Mouse (Mus musculus) monocyte, adult 5-6 weeks (primary cell): Measurements from ENCODE around the gene Myh14. TPM values are rescaled to one million over a fixed set of nuclear protein-coding genes. Genes with fewer than 3 reads are reported as not detected.

Experiments used
- ATAC-seq: fragments of 153-309, 156-312 bp; replicated peaks from 2 replicates; pipeline ENCODE4 v1.8.0; 2017; ENCODE audit warnings: mild to moderate bottlenecking; ENCODE audit not compliant: low TSS enrichment, insufficient number of reproducible peaks, severe bottlenecking, poor library complexity, low FRiP score
- total RNA-seq: library from RNA; stranded (forward); fragments of 200-1000, 200-491, 200-594 nt; gene quantifications from 3 replicates; pipeline ENCODE4 v1.2.3, GENCODE M21; 2017

Gene Myh14
- total RNA-seq, 1 experiment from 2014 or later: not detected

DNA sequence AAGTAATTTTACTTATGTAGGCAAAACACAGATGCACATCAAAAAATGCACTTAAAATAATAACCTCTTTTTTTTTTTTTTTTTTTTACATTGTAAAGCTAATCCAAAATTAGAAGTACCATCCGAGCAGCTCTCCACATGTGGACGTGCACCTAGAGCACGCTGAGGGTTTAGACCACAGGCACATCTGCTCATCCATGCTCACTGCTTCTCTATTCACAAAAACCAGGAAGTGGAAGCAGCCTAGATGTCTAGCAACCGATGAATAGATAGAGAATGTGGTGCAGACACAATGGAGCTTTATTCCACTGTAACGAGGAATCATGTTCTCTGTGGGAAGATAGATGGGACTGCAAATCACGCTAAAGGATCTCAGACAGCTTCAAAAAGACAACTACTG lies 4.5 kb upstream of the Myh14 start:
- no peak for ATAC-seq

DNA sequence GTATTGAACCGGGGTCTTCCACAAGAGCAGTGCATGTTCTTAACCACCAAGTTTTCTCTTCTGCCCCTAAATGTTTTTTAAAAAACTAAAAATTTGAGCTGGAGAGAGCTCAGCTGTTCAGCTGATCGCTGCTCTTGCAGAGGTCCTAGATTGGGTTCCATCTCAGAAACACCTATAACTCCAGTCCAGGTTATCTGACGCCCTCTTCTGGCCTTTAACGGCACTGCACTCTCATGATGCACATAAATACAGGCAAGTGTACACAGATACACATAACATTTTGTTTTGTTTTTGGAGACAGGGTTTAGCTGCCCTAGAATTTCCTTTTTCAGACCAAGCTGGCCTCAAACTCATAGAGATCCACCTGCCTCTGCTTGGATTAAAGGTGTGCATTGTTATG lies 3.9 kb upstream of the Myh14 start:
- no peak for ATAC-seq

DNA sequence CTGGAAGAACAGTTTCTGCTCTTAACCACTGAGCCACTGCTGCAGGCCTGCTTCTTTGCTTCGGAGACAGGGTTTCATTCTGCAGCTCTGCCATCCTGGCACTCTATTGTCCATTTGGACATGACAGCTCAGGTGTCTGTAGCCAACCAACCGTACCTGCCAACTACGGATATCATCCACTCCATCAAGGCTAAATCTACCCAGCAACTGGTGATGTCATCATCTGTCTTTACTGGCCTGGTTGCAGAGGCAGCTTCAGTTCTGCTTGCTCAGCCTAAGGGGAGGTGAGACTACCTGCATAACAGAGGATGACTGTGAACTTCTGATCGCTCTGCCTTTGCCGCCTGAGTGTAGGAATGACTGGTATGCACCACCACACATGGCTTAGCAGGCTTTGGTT lies 1.6 kb upstream of the Myh14 start:
- ATAC-seq: no peak

DNA sequence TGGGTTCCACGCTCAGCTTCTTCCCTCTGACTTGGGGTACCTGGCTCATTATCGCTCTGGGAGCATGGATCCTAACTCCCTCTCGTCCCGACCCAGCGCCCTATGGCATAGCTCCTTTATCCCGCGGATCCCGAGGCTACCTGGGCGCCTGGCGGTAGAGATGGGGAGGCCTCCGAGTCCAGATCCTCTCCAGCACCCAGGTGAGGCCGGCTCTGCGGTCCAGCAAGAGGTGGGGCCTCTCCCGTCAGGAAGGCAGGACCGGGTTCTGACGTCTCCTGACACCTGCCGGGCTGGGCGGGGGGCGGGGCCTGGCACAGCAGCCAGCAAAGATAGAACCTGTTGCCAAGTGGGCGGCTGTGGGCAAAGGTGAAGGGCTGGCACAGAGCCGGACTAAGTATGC lies 1.5 kb downstream of the Myh14 start:
- no peak for ATAC-seq

DNA sequence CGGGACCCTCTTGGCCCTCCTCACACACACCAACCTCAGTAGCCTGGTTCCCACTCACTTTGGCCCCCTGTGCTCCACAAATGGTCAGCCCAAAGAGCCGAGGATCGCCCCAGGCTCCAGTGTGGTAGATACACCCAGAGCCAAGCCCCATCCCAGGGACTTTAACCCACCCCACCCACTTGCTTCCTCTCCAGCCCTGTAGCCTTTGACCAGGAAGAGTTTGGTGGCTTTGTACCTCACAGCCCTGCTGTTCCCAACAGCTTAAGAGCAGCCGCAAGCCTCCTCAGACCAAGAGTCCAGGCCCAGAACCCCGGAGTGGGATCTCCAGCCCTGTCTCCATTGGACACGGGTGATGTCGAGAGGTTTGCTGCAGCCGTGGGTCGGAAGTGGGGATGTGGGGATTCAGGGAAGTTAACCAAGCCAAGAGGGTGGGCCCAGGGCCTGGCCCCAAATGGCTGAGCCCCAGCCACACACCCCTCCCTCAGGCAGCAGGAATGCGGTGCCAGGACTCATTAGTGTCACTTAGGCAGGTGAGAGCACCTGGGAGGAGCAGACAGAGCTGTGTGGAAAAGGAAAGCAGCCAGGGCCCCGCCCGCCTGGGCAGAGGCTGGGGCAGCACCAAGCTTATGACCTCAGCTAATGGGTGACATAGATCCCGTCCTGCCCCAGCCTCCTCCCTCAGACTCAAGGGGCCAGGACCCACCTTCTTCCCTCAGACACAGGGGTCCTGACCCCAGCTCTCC lies 2.5 kb downstream of the Myh14 start:
- no peak for ATAC-seq

DNA sequence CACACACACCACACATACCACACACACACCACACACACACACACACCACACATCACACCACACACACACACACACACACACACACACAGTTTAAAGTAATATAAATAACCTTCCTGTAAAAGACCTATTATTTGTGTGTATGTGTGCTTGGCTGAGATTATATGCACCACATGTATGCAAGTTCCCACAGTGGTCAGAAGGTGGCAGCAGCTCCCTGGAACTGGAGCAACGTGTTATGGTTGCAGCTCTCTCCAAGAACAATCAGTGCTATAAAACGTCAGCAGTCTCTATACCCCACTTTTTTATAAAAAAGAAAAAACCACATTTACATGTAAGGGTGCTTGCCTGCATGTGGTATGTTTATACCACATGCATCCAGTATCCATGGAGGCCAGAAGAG lies 4.2 kb downstream of the Myh14 start:
- ATAC-seq: no peak

DNA sequence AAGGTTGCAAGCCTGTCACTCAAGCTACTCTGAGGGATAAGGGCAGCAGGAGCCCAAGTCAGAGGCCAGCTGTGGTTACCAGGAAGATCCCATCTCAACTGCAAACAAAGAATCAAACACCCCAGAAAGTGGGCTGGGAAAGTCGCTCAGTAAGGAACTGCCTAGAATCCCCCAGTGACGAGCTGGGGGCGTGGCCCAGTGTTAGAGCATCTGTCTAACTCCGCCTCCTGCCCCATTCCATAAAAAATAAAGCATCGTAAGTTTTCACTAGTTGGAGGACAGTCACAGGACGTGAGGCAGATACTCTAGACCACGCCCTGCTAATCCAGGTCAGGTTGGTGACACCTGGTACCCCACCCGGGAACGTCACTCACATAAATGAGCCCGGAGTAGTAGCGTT lies 5.9 kb downstream of the Myh14 start:
- no peak for ATAC-seq

DNA sequence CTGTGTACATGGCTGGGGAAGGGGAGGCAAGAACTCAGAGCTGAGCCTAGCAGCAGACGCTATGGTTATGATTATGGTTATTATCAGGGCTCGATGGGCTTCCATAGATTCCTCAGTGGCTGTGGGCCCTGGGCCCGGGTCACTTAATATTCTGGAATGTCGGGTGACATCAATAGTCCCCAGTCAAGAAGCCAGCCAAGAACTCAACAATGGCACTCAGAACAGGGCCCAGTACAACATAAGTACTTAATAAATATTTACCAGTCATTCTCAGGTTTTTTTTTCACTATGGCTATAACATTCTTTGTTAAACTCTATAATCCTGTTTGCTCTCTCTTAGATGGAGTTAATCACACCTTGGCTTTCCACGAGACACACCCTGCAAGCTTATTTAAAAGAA lies 7.1 kb downstream of the Myh14 start:
- no peak for ATAC-seq

DNA sequence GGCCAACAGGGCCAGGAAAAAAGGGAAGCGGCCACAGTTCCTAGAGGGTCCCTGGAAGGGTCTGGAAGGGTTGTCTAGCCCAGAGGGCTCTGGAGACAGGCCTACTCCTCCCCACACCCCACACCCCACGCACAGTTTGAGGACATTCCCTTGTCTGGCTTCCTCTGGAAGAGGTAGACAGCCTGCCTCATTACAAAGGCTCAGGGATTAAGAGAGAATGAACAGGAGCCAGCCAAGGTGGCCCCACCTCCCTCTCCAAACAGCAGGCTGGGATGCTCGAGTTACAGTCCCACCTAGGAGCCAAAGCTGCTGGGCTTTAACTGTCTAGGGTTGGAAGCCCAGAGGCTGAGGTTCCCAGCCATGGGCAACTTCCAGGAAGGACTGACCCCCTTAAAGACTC lies 8.1 kb downstream of the Myh14 start:
- ATAC-seq: no peak

DNA sequence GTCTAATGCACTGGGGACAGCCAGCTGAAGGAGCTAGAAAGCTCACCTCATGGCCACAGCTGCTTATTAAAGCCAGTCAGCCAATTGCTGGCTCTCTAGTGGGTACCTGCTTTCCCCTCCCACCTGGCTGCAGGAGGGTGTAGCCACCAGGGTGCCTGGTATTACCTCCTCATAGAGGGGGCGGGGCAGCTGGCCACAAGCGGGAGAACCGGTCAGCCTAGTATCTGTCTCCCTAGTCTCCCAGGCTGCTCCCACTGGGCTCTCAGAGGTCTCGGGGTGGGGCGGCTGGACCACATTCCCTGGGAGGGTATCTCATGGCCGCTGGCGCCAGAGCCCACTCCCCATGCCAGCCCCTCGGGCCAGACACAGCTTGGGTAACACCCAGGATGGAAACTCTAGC lies 8.5 kb downstream of the Myh14 start:
- no peak for ATAC-seq

DNA sequence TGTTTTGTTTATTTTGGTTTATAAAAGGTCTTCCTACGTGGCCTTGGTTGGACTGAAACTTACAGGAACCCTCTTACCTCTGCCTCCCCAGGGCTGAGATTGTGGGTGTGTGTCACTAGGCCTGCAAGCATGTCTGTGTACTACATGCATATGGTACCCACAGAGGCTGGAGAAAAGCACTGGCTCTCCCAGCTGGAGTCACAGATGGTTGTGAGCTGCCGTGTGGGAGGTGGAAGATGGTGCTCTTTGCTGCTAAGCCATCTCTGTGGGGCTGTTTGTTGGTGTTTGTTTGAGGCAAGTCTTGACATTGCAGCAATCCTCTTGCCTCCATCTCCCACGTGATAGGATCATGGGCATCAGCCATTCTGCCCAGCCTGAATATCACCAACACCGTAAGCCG lies 9.4 kb downstream of the Myh14 start:
- ATAC-seq: no peak

DNA sequence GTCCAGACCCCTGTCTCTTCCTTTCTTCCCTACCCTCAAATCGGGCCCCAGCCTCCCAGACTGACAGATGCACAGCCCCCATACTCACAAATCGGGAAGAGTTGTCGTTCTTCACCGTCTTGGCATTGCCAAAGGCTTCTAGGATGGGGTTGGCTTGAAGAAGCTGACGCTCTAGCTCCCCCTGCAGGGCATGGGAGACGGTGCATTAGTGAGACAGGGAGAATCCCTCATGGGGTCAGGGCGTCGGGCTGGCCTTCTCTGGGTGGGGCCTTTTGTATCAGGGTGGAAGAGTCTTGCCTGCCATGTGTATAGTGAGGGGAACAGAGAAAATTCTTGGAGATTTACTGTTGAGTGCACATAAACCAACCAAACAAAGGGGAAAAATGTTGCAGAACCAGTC lies 15.1 kb downstream of the Myh14 start:
- peak; percentile 48; the same call in 1 of the 2 replicates for ATAC-seq

DNA sequence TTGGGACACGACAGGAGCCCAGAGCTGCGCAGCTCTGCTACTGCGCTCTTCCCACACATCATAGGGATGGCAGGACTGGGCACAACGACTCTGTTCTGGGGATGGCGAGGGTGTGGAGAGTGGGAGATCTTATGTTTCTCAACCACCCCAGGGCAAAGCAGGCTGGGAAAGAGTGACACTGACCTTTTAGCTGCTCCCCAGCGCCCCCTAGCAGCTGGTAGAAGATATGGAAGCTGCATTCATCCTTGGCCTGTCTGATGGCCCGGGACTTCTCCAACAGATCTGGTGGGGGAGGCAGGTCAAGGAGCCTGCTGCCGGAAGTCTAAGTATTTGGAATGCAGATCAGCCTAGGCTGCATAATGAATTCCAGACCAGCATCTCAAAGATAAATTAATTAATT lies 16.9 kb downstream of the Myh14 start:
- ATAC-seq: no peak

DNA sequence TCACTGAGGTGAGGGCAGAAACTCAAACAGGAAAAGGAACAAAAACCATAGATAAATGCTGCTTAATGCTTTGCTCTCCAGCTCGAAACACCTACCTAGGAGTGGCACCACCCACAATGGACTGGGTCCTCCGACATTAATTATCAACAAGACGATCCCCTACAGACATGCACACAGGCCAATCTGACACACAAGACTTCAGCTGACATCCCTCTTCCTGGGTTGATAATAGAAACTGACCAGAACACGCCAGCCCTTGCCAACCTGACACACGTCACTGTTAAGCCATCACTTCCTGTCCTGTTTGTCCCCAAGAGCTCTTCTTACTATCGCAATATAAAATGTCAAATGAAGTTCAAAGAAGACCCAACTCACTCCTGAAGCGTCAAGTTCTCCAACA lies 19.2 kb downstream of the Myh14 start:
- ATAC-seq: no peak

DNA sequence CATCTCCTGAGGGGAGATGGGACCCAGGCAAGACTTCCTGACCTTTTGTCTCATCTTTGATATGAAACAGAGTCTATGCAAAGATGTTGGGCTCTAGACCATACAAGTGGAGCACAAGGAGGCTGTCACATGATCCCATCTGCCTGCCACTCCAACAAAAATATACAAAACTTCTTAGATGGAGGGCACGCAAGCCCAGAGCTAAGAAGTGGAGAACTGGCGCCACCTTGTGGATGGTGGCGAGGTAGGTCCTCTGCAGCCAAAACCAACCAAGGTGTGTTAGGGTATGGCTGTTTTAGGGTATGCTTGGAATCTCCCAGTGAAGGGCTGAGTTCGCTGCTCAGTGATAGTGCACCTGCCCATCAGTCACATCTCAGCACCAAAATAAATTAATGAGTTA lies 20.7 kb downstream of the Myh14 start:
- 0 out of 2 replicates have a peak, but pooled peaks have one; percentile 32 for ATAC-seq

DNA sequence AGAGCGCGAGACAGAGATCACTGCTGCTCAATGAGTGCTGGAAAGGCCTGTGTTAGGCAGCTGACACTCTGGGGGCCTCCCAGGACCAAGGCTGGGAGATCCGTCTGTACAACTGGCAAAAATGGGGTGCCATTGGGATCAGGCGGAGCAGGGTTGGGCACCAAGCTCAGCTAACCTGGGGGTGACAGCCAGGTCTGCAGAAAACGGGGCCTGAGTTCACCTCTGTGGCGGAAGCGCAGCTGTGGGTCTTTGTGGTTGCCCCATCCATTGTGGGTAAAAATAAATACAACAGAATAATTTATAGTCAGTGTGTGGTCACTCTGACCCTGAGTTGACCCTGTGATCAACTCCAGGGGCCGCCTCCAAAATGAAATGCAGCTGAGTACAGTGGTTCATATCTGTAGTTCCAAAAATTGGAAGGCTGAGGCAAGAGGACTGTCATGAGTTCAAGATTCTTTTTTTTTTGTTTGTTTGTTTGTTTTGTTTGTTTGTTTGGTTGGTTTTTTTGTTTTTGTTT lies 21.5 kb downstream of the Myh14 start:
- no peak for ATAC-seq

DNA sequence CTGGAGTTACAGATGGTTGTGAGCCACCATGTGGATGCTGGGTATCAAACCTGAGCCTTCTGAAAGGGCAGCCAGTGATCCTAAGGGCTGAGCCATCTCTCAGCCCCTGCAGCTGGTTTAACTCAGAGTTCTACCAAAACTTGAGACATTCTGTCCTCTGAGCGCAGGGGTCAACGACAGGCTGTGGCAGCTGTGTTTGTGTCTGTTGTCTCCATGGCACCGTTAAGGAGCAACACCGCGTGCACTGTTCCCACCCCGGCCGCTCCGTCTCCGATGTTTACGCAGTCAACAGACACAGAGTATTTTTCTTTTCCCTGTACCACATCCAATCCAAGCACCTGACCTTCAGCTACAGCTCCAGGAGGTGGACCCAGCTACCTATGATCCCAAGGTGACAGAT lies 22.9 kb downstream of the Myh14 start:
- ATAC-seq: no peak

DNA sequence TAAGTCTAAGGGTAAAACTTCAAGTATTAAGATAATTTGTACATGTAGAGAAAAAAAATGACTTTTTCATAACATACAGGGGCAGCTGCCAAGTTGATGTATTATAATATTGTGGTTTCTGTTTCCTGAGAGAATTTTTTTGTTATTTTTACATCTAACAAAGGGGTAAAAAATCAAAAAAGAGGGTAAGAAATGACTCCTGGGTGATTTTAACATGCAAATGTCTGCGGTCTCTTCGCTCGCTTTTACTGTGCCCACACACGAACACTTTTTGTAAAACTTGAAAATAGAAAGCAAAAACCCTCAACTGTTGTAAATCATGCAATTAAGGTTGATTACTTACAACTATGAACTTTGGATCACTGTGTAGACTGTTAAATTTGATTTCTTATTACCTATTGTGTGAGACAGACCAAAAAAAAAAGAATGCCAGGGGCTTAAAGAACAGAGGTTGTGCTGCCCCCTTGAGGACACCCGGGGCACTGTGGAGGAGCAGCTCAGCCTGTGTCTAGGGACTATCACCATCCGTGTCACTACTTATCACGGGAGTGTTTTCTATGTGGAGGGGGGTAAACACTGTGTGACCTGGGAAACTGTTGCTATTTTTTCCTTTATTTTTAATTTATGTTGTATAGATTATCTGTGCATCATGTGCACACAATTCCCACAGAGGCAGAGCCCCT lies 23.5 kb downstream of the Myh14 start:
- ATAC-seq: no peak

DNA sequence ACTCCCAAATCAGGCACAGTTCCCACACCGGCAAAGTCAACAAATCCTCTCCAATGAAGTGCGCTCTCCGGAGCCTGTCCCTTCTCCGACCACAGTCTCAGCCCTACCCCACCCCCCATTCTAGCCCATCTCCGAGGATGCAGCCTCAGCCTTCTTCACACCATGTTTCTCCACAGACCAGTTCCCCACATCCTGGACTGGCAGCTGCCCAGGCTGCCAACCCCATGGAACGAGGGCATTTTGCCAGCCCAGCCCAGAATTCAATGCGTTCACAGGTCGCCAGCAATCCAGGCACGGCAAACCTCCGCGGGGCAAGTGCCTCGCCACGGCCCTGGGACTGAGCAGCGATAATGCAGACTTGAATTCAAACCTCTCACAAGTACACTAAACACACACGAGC lies 24.7 kb downstream of the Myh14 start:
- ATAC-seq: no peak

DNA sequence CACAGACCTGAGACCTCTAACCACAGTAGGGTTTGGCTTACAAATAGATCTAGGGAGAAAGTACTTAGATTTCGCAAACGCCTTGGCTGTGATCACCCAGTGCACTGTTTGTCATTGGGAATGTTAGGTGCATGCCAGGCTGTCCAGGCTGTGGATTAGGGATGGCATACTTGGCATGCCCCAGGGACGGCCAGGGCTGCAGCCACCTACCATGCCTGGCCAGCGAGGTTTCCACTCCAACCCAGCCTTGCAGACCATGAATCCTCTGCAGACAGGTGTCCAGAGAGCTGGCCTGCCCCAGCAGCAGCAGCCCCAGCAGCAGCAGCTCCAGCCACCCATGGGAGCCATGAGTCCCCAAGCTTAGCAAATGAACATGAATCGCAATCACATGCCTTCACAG lies 25.4 kb downstream of the Myh14 start:
- ATAC-seq: no peak
